Mouse (Mus musculus) B cell, adult 2 months (primary cell): ENCODE data around the gene Chn2.
A peak's percentile ranks its signal among the peaks of the same experiment; 100 is the strongest.

Source experiments
- DNase-seq, 2 experiments: peaks; one replicate each; pipeline ENCODE4 v3.0.0; 2022

Chn2 gene

DNA sequence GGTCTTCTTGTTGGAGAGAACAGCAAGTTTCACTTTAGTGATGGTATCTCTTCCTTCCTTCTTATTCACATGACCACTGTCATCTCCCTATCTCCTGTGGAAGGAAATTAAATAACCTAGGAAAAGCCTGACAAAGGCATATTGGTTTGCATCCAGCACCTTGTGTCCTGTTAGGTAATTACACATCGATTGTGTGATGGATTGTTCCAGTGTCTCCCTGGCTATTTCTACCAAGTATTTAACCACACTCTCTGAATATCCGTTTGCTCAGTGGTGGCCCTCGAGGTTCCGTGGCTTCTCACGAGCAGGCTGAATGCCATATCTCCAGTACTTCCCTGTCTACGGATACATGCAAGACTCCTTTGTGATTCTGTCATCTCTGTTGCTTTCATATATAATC lies 164.6 kb downstream of the Chn2 start:
- DNase-seq = no peak

DNA sequence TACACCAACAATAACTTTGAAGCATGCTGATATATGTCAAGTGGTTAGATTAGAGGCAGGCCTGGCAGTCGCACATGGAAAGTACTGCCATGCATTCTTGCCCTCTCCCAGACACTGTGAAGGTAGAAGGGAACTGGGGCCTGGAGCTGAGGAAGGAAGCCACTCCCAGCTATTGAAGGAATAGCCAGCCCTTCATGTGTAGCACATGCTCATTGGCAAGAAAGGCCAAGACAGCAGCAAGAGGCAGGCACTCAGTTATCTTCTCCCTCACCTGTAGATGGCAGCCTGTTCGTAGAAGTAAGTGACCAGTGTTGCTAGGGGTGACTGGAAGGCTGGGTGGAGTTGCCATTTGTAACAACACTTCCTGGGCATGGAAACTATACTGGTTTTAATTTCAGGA lies 165.6 kb downstream of the Chn2 start:
- no peak for DNase-seq

DNA sequence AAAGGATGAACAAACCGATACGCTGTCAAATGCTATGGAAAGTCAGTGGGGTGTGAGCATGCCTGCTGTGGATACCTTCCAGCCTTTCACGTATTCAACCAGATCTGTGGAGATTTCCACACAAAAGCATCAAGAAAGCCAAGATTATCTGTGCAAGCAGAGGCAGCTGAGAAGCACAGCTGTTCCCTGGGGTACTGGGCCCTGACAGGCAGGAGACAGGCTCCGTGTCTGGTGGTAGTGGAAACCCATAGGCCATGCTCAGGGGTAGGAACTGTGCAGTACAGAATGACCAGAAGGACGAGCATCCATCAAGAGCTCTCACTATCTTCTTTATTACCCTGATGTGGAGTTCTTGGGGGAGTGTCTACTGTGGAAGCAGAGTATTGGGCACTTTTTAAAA lies 166.1 kb downstream of the Chn2 start:
- DNase-seq = no peak

DNA sequence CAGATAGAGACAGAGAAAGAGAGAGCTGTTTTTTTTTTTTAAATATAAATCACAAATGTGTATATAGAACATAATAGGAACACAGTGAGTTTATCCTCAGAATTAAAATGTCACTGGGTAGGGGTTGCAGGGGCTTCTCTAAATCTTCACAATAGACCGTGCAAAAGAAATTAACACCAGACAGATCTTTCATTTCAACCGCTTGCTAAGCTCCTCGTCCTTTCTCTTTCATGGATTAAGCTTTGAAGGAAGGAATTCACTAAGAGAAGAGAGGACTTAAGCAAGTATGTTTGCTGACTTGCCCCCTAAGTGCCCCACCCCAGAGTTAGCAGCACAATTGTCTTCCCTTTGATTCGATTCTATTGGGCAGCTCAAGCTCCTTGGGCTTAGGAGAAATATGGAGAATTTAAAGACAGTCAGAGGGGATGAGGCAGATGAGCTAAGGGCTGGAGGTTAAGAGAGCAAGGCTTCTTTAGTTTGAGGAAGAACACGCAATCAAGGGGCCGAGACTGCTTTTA lies 166.9 kb downstream of the Chn2 start:
- DNase-seq = no peak

DNA sequence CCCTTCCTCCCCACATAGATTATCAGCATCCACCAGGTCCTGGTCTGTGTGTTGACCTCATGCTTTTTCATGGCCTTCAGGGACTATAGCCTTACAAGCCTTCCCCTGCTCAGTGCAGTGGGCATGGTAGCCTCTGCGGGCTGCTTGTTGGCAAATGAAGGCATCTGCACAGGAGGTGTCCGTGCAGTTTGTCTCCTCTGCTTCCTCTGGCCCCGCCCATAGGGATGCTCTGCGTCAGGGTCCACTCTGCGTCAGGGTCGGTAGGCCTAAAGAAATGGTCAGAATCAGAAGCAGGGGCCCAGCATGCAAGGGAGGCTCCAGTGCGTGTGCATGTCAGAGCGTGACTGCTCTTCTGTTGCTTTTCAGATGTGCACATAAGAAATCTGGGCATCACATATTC lies 169.4 kb downstream of the Chn2 start:
- no peak for DNase-seq

DNA sequence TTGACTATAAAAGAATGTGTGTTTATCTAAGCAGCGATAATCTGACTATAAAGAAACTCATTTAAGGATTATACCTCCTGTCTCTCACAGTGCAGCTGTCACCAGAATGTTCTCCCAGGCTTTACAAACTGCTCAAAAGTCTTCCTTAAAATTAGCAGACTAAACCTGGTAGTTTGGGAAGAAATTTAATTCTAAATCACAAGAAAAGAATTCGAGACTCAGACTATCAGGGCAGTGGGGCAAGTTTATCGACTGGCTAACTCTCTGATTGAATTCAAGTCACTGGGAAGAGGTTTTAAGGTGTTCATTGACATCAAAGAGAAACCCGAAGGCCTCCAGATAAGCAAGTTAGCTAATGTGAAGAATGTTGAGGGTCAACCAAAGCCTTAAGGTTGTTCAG lies 171.6 kb downstream of the Chn2 start:
- no peak for DNase-seq

DNA sequence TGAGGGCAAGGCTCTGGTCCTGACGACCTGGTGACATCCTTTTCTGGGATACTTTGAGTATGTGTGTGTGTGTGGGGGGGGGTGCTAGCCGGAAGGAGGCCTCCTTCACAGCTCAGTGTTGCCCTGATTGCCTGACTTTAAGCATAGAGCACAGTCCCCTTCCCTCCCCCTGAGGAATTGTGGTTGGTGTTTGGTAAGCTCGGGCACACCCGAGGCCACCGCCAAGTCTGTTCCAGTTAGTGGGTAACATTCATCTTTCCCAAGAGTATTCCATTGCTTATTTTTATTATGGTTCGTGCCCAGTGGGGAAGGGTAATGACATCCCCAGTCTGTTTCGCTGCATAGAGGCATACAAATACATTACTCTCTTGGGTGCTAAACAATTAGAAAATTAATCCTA lies 172.6 kb downstream of the Chn2 start:
- no peak for DNase-seq

DNA sequence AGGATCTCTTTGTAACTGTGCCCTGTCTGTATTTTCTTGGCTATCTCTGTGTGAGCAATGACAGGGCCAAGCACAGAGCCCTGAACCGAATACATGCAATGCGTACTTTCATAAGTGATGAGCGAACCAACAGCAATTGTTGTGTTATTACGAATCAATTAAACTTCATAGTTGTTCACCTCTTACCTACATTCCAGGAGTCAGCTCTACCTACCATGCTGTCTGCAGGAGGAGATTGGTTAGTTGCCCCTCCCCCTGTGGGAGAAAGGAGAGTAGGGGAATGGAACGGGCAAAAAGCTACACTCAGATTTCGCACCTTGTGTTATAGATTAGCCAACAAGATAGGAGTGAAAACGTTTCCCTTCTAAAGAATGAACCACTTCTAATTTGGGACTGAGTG lies 174.4 kb downstream of the Chn2 start:
- no peak for DNase-seq

DNA sequence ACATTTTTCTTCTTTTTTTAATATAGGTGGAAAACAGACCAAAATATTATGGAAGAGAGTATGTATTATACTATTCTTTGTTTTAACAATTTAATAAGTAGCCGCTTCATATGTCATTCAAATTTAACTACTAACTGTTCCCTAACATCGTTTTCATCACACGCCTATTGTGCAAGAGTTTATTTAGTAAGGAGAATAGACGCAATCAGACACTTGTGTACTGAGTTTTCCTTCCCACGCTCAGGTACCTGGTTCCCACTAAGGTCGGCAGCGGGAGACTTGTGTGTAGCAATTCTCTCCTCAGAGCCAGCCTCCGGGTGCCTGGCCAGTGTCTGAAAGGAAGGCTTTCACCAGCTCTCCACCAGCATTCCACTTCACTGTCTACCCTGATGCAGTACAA lies 176.3 kb downstream of the Chn2 start:
- DNase-seq = no peak

DNA sequence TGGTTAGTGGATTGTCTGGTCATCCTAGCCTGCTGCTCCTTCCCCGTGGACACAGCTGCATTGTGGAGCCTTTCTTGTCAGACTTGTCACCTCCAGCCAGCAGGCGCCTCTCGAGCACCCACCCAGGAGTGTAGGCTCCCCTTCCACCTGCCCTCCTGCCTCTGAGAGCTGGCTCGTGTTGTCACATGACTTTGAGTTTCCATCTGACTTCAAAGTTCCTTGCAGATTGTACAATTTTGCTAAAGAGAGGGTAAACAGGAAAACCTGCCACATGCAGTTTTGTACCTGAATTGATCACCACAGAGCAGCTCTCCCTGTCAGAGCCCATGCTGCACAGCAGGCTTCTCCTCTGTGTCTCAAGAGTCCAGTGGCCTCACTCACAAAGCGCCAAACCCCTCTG lies 177.2 kb downstream of the Chn2 start:
- DNase-seq = no peak

DNA sequence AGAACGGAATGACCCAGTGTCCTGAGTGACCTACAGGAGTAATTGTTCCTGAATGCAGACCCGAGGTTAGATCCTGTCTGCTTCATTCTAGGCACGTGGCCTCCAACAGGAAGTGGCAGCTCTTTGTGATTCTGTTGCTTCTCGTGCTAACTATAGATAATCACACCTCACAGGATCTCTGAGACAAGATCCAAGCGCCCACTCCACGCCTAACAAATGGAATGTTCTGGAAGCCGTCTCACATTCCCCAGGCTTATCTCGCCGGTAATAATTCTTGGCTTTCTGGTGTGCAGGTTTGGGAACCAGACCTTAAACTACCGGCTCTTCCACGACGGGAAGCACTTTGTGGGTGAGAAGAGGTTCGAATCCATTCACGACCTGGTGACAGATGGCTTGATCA lies 180.8 kb downstream of the Chn2 start:
- no peak for DNase-seq

DNA sequence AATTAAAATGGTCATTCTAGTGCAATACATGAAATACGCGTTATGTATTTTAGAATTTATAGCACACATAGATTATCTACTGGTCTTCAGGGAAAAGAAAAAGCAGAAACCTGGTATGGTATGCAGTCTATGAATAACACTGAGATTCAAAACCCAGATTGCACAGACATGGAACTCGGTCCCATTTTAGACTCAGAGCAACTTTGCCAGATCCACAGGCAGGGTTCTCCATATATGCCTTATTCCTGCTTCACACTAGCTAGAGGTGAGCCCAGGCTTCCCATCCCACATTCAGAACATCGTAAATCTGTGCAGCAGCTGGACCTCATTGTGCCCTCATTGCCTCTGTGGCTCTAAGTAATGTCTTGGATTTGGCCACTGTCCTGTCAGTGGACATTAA lies 184.2 kb downstream of the Chn2 start:
- DNase-seq = no peak

DNA sequence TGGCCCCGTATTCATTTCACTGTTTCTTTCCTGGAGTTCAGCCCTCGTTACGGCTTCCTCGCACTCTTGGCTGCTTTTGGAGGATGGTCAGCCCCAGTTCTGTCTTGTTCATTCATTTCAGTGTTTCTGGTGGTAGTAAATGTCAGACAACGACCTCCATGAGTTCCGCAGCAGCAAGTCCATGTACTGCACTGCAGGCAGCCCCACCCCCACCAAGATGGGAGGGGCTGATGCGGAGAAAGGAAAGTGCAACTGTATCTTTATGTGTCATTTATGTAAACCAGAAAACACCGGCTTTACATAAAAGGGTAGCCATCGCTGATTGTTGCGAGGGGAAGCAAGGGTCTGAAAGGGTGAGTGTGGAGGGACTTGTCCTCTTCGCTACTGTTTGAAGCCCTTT lies 185.0 kb downstream of the Chn2 start:
- DNase-seq = no peak

DNA sequence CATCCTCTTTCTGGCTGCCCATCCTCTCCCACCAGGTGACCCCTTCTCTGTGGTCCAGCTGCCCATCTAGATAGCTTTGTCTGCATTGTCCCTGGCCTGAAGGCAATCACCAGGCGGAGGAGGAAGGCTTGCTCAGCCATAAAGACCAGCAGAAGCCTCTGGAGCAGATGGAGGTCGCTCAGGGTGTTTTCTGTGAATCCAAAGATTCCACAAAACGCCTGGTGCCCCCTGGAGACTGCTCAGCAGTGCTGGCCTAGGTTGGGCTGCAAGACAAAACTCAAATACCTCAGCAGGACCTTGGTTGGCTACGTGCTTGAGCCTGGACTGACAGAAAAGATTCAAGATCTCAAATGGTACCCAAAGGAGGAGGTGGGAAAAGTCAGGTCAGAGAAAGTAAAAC lies 186.0 kb downstream of the Chn2 start:
- DNase-seq = no peak

DNA sequence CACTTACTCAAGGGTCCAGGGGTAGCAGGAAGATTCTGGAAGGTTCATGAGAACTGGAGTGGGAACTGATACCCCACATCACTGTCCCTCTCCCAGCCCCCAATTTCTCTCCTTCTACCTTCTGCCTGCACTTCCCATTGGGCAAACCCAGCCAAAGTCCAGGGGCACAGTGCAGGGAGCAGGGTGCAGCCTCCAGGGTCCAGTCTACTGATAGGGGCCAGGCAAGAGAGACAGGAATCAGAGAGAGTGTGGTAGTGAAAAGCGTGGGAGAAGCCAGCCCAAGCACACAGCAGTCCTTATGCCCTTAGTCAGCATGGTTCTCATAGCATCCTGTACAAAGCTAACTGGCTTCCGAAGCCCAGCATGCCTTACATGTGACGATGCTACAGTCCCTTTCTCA lies 187.7 kb downstream of the Chn2 start:
- DNase-seq = no peak

DNA sequence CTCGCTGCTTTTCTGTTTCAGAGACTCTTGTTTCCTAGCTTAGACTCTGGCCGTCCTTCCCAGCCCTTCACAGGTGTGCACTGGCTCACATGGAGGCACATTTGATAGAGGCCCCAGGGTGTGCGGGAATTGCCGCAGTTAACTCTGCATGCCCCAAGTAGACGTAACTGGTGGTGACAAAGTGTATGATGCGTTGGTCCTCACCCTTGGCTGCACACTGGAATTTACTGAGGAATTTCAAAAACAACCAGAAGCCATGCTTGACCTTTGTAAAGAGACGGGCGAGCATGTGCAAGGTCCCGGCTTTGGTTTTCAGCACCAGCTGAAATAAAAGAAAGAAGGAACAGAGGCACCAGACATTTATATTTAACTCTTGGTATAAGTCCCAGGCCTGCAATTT lies 189.1 kb downstream of the Chn2 start:
- DNase-seq = no peak

DNA sequence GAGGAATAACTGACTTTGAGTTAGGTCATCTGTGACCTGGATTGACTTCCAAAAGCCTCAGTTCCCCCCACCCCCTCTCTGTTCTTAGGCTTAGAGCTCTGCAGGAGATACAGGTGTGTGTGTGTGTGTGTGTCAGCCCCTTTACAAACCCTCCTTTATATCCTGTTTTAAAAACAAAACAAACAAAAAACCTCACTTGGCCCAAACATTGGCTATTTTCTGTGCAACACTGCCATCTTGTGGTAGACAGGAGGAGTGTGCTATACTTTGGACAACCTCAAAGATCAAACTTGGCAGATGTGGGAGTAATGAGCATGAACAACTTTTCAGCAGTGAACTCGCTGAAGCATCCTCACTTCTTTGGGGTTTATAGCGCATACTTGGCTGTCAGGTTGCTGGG lies 189.5 kb downstream of the Chn2 start:
- peak; percentile 55 to 59 for DNase-seq

DNA sequence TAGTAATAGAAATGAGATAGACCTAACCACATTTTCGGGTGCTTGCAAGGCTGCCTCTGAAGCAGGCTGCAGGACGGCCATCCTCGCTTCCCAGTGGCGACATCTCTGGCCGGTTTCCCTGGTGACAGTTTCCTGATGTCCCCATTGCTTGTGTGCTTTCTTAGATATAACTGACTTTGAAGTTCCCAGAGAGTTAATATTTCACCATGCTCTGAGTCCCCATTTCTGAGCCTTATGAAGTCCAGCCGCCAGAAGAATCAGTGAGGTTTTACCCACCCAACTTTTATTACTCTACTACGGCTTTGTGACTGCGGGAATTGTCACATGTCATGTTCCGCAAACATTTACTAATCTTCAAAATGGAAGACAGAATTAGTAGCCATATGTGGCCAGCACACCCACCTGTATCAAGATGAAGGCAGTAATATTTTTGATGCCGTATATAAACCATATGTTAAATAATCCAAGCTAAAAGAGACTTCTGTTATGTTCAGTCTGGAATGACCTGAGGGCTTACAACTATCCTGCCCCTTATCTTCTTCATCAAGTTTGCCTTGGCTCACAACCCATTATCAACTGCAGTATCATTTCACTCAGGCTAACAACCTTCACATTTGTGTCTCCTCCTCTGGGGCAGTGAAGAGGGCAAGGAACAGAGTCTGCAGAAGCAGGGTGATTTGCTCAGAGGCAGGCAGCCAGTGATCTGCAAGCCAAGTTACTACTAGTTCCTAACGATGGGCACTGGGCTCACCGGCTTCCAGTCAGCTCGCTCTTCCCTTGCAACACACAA lies 192.6 kb downstream of the Chn2 start:
- DNase-seq = no peak

DNA sequence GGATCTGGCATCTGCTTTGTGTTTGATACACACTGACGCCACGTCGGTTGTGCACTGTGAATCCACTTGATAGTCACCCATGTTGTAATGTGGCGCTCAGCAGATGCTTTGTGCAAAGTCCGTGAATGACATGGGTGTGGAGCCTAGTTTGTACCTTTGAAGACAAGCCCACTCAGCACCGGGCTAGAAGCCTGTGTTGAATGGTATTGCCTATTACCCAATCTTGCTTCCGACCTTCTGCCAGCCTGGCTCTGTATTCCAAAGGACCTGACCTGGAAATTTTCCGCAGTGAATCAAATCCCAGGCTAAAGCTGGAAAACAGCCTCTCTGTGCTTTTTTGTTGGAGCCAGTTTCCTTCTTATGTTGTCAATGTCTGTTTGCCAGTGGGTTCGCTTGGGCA lies 197.1 kb downstream of the Chn2 start:
- DNase-seq = no peak

DNA sequence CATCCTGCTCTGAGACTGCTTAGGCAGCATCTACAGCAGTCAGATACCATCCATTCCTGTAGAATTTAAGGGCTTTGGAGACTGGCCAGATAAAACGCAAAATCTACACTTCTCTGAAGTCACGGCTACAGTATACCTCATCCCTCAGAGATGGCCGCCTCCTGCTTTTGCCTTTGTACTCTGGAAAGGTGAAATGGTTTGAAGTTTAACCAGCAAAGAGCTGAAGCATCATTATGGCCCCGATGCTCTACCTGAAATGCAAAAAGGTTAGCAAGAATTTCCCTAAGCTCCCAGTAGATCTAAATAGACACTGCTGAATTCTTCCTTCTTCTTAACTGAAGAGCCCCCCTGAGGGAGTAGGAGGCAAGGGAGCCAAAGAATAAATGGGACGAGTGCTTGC lies 202.4 kb downstream of the Chn2 start:
- no peak for DNase-seq

DNA sequence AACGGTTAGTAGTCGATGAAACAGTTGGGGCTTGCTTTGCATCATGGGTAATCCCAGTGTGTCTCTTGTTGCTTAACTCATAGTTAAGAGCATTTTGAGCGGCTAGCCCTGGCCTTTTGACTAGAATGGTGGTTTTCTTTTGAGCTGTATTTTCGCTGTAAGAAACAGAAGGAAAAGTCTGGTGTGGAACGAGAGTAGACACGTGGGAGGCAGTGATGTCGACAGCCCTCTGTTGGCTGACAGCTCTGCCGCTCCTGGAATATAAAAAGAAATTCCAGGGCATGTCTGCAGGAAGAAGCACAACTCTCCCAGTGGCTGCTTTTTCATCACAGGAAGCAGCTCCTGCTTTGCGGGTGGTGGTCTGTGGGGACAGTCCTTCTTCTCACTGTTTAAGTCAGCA lies 202.9 kb downstream of the Chn2 start:
- no peak for DNase-seq

DNA sequence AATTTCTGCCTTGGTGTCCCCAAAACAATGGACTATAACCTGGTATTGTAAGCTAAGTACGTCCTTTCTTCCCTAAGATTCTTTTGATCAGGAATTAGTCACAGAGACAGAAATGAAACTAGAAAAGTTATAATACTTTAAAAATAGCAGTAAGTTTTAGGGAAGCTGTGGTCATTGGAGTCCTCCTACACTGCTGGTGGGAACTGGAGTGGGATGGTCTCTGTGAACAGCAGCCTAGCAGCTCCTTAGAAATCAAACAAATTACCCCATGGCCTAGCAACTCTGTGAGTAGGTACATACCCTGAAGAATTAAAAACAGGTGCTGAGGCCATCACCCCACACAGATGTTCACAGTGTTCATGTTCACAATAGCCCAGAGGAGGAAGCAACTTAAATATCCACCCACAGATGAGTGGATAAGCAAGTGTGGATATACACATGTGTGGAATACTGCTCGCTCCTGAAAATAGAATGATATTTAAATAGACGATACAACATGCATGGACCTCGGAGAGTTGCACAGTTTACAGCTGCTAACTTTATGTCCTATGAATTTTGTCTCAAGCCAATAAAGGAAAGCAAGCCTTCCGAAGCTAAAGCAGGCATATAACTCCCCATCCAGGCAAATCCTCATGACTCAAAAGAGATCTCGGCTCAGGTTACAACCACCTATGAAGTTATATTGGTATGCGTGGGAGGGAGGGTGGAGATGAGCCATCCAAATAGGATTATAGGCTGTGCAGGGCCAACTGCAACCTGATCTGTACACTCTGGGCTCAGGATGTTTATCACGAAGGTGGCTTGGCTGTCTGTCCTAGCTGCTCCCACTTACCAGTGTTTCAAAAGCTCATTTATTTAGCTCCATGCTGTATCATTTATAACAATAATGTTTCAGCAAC lies 209.2 kb downstream of the Chn2 start:
- no peak for DNase-seq

DNA sequence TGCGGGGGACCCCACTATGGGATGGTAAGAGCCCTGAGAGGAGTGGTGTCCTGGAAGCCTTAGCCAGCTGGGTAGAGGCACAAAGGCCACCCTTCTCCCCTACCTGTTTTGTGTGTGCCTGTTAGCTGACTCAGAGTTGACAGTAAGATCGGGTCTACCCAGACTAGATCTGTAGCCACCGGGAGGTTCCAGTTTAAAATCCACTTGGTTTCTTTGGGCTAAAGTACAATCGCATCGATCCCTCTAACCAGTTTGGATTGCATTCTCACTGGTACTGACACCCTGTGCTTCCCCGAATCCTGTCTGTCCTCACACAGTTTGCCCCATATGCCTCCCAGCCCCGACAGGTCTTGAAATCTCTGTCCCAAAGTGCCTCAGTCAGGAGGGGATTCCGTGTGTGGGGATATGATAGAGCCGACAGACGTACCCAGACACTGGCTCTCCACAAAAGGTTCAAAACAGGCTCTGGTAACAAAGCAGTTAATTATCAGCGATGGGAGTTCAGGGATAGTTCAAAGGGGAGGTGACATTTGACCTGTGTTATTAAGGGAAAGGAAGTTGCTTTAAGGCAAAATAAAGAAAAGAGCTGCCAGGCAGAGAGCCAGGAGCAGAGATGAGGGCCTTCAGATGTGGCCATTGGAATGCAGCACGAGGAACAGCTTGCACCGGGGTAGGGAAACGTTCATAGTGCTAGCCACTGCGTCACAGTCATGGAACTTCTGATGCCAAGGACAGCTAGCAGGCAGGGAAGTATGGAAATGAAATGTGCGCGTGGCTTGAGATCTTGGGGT lies 212.2 kb downstream of the Chn2 start:
- no peak for DNase-seq
